Mouse (Mus musculus) T-helper 17 cell (primary cell): ENCODE measurements around the gene Simc1.
"Not testable (repeated sequence)": the region's sequence is repeated elsewhere in the genome, so short reads cannot be mapped to it uniquely, and the experiment has no call there.

Experiments
- in situ Hi-C, 2 experiments: fragments of 300-600 bp; cut with MboI, MseI; formaldehyde crosslinking; loops; 1 replicate in 1 of 2; 2 replicates in 1 of 2; pipeline ENCODE4 v1.15.1; 2025; ENCODE audit warnings: high pct_unique_total_duplicates in 2 of 2

Gene Simc1

GRCm38 (mm10) chr13:54503604-54504521, at the start of gene Simc1:
Gene Simc1, plus strand, starts transcription at chr13:54503779.
- in situ Hi-C loops = loop anchor here in 1 of 2 experiments (10.0 kb wide), 1 partner anchor 181 kb away; no protein-coding TSS in a partner anchor

DNA sequence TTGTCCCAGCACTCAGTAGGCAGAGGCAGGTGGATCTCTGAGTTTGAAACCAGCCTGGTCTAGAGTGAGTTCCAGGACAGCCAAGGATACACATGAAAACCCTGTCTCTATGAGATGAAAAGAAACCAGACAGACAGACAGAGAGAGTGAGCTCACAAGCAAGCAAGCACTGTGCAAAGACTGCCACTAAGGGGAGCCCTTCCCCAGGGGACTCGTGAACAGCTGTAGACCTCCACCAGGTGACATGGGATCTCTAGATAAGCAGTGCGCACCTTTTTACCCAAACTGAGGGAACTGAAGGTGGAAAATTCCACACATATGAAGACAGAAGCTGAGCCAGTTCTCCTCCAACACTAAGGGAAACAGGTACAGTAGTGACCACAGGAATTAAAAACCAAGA, 46.5 kb upstream of the Simc1 start:
- in situ Hi-C loops = no loop called here

DNA sequence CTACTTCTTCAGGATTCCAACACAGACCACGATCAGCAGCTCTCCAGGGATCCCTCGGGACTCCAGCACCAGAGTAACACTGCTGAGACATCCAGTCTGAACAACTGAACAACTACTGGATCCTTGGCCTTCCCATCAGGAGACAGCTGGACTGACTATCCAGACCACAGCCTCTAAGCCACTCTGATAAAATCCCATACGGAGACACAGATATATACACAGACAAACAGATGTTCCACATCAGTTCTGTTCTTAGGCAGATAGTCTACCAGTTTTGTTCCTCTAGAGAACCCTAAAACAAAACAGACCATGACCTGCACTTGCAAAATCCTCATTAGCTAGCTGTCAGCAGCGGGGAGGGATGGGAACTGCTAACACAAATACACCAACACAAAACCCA, 44.3 kb upstream of the Simc1 start:
- in situ Hi-C loops = no loop called here

- in situ Hi-C loops = loop anchor here in 1 of 2 experiments (5.0 kb wide), 1 partner anchor 99 kb away; the partner anchor contains the start of gene 4833439L19Rik
Measured at GRCm38 (mm10) chr13:54468098-54469011, 35.2 kb upstream of the Simc1 start, which contains the start of gene Thoc3. Gene Thoc3, minus strand, starts transcription at chr13:54468849.

DNA sequence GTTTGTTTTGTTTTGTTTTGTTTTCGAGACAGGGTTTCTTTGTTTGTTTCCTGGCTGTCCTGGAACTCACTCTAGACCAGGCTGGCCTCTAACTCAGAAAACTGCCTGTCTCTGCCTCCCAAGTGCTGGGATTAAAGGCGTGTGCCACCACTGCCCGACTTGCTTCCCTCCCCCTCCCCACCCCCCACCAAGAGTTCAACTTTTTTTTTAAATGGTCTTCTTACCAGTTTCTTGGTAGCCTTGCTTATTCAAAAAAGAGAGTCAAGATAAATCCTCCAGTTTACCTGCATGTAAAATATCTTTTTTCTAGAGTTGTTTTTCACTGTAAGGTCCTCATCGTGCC, 34.6 kb upstream of the Simc1 start:
- in situ Hi-C loops = loop anchor here in 1 of 2 experiments (5.0 kb wide), 1 partner anchor 98 kb away; the partner anchor contains the start of gene 4833439L19Rik

DNA sequence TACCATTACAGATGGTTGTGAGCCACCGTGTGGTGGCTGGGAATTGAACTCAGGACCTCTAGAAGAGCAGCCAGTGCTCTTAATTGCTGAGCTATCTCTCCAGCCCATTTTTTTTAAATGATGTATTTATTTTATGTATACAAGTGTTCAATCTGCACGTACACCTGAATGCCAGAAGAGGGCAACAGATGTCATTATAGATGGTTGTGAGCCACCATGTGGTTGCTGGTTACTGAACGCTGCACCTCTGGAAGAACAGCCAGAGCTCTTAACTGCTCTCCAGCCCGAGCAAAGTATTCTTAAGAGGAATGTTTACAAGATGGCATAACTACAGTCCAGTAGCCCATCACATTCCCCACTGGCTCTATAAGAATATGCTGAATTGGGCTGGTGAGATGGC, 31.6 kb upstream of the Simc1 start:
- in situ Hi-C loops = no loop called here

DNA sequence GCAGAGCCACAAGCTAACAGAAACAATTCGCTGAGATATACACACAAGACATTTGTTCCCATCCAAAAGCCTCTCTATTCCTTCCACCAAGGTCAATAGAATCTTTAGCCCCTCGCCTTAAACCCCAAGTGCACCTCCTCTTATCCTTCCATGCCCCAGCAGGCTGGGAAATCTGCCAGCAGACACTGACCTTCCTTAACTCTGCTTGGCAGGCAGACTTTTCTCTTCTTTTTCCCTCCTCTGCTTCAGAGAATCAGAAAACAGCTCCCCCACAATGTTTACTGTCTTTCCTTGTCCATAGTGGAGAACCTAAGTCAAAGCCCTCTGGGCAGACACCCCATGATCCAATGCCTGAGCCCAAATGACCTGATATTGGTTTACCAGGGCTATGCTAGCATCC, 28.6 kb upstream of the Simc1 start:
- in situ Hi-C loops = no loop called here

- in situ Hi-C loops = no loop called here
Measured at GRCm38 (mm10) chr13:54475702-54476101, 27.9 kb upstream of the Simc1 start.

DNA sequence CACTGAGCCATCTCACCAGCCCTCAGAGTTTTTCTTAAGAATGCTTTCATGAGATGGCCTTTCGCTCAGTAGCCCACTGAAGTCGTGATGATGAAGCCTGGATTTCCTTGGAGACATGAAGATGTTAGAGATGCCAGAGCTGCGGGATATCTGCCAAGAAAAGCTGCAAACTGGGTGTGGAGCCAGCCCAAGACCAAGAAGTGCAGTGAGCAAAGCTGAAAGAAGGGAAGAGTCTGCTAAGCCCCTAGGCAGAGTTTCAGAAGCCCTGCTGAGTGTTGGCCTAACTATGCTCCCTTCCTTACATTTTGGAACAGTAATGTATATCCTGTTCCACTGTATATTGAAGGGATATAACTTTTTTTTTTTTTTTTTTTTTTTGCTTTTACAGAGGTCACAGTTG, 24.3 kb upstream of the Simc1 start:
- in situ Hi-C loops = no loop called here

DNA sequence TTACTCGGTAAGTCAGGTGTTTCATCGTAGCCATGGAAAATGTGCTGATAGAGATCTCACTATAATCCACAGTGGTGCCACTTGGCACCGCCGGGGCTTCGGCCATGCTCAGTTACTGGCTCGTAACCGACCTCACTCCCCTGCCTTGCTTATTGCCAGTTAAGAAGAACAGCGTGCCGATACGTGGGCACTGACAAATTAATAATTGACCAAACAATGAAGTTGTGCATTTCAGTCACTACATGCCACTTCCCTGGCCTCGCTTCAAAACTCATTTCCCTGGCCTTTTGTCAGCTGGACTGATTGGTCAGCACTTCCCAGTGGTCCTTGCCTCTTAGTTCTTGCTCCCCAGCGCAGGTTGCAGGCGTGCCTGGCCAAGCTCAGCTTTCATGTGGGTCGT, 22.1 kb upstream of the Simc1 start:
- in situ Hi-C loops = no loop called here

- in situ Hi-C loops = no loop called here
Measured at GRCm38 (mm10) chr13:54490411-54490810, 13.2 kb upstream of the Simc1 start.

GRCm38 (mm10) chr13:54491381-54491780, 12.2 kb upstream of the Simc1 start:
- in situ Hi-C loops = no loop called here

GRCm38 (mm10) chr13:54499551-54499950, 4.0 kb upstream of the Simc1 start:
- in situ Hi-C loops = not testable (repeated sequence)

GRCm38 (mm10) chr13:54501352-54501751, 2.2 kb upstream of the Simc1 start:
- in situ Hi-C loops = loop anchor here in 1 of 2 experiments (10.0 kb wide), 1 partner anchor 183 kb away; no protein-coding TSS in a partner anchor

- in situ Hi-C loops = loop anchor here in 1 of 2 experiments (10.0 kb wide), 1 partner anchor 183 kb away; no protein-coding TSS in a partner anchor
Measured at GRCm38 (mm10) chr13:54501957-54502690, 1.5 kb upstream of the Simc1 start.

DNA sequence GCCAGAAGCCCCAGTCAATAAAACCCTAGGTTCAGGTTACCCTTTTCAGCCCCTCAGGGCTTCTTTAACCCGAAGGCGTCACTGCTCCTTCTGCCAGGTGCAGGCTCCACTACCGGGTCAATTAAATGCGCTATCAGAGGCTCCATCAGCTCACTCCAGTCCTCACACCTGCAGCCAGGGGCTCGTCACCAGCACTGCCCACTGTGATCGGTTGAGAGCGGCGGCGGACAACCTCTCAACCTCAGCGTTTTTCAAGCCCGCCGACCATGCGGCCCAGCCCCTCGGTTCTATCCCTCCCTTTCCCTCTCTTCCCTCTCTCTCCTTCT, 338 bp upstream of the Simc1 start:
- in situ Hi-C loops = loop anchor here in 1 of 2 experiments (10.0 kb wide), 1 partner anchor 182 kb away; no protein-coding TSS in a partner anchor

DNA sequence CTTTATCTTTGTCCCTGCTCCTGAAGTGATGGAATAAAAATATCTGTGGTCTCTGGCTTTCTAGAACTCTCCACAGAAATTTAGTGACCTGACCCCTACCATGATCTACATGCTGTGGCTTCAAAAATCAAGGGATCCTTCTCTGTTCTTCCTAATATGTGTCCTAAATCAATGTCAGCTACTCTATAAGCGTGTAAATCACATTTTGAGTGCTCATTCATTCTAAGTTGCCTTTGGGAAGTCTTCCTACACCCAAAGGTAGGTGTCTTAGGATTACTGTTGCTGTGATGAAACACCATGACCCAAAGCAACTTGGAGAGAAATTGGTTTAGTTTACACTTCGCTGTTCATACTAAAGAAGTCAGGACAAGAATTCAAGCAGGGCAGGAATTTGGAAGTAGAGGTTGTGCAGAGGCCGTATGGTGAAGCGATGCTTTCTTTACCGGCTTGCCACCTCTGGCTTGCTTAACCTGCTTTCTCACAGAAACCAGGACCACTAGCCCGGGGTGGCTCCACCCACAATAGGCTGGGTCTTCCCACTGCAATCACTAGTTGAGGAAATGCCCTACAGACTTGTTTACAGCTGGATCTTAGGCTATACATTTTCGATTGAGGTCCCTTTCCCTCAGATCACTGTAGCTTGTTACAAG, 1.2 kb downstream of the Simc1 start:
- in situ Hi-C loops = loop anchor here in 1 of 2 experiments (10.0 kb wide), 1 partner anchor 180 kb away; no protein-coding TSS in a partner anchor

- in situ Hi-C loops = loop anchor here in 1 of 2 experiments (10.0 kb wide), 1 partner anchor 179 kb away; no protein-coding TSS in a partner anchor
Measured at GRCm38 (mm10) chr13:54505920-54506319, 2.3 kb downstream of the Simc1 start.

DNA sequence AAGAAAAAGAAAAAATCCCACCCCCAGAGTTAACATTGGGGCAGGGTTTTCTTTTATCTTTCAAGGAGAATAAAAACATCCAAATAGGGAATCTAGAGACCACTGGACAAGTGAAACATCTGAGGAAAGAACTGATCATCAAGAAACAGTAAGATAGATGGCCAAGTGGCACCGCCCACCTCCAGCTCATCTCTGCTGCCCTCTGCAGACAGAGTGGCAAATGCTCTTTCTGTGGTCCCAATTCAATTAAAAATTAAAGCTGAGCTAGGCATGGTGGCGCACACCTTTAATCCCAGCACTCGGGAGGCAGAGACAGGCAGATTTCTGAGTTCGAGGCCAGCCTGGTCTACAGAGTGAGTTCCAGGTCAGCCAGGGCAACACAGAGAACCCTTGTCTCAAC, 16.6 kb downstream of the Simc1 start:
- in situ Hi-C loops = no loop called here

- in situ Hi-C loops = no loop called here
Measured at GRCm38 (mm10) chr13:54521181-54521580, 17.6 kb downstream of the Simc1 start.

GRCm38 (mm10) chr13:54527140-54527539, 23.6 kb downstream of the Simc1 start:
- in situ Hi-C loops = no loop called here
